Mouse (Mus musculus): ENCODE measurements at regions not wholly inside any gene's neighbourhood (a gene's known extent, or its start where the extent isn't known, plus 50 kb on each side); places are given as distances from the start of the nearest gene placed in this dataset.

DNA sequence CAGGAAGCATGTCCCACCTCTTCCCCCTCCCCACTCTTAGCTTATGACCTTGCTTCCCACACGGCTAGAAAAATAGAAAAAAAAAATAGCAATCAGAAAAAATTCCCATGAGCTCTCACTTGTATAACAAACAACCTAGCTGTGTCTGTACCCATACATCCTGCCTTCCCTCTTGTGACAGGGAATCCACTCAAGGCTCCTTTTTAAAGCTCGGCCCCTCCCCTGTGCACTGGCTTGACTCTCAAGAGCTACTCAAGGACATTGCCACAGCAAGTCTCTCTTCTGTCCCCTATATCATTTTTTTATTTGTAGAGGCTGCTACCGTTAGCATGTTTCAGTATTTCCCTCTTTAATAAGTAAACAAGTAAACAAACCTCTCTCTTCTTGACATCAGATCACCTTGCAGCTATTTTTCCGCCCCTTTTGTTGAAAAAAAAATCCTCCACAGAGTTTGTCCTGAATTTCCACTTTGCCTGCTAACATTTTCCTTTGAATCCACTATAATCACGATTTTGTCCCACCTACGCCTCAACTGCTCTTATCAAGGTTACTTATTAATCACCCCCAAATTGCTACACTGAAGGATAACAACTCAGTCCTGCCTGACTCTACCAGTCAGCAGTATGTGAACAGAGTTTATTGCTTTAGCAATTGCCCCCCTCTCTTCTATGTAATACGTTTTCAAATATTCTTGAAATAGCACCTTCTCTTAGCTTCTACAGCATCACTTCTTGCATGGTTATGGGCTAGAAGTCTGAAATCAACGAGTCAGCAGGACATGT, 61.8 kb upstream of the Gm6657 start:
- no peak for TF ChIP-seq CTCF (conservative IDR thresholded peaks at IDR 0.05; ENCODE audit: low read length)
- no peak for TF ChIP-seq NANOG (IDR thresholded peaks at IDR 0.05; ENCODE audit: borderline replicate concordance, low read length)

Measured in E14TG2a.4 (cell line).